Mouse (Mus musculus): ENCODE results near the gene Gm17482.

DNA sequence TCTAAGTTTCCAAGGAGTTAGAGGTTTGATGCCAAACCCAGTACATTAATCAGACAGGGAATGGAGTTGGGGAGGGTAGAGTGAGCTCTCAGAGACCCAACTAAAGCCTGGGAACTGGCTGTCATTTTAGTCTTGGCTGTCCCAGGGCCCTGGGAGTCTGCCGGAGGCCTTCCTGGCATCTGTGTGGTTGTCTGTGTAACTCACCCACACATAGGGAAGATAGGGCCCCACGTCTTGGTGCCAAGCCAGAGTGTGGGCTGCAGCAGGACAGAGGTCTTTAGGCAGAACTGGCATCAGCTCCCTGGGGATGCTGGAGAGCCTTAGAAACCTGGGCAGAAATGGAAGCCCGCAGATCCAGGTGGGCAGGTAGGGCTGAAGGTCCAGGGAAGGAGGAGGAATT lies 14.8 kb downstream of the Gm17482 start:
- TF ChIP-seq CTCF (IDR thresholded peaks at IDR 0.05; ENCODE audit: low read depth) (no peak), EP300 (IDR thresholded peaks at IDR 0.05; ENCODE audit: low read depth) (no peak)

Data from liver, postnatal 0 days (tissue).